Mouse (Mus musculus) gastrocnemius, postnatal 36 days (tissue): ENCODE results near the gene H2-T22. TPM values are rescaled to one million over a fixed set of nuclear protein-coding genes. Genes with fewer than 3 reads are reported as not detected.

Source experiments
- DNase-seq, 2 experiments: peaks; one replicate each; pipeline ENCODE4 v3.0.0; 2022
- intact Hi-C: fragments of 180-260 bp; cut with DNase I; formaldehyde crosslinking; loops from one replicate; pipeline ENCODE4 v1.15.1; 2025
- total RNA-seq, 2 experiments: library from RNA; stranded (reverse); gene quantifications; 2 replicates each; pipeline ENCODE4 v1.2.3; 2021

Gene H2-T22
- total RNA-seq, 2 experiments from 2014 or later = 7.1 to 8.0 TPM

GRCm38 (mm10) chr17:36001121-36001897 lies 41.2 kb downstream of the H2-T22 start:
- intact Hi-C loops = no loop called here
- DNase-seq = no peak

DNA sequence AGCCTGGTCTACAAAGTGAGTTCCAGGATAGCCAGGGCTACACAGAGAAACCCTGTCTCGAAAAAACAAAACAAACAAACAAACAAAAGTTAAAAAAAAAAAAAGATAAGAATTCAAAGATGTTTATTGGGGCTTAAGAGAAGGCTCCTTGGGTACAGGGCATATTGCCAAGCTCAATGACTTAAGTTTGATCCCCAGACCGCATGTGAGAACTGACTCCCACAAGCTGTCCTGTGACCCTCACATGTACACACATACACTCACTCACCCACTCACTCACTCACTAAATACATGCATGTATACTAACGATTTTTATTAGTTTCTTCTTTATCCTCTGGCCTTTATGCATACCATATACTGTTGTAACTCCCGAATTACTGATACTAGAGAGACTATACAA lies 42.2 kb downstream of the H2-T22 start:
- intact Hi-C loops = no loop called here

DNA sequence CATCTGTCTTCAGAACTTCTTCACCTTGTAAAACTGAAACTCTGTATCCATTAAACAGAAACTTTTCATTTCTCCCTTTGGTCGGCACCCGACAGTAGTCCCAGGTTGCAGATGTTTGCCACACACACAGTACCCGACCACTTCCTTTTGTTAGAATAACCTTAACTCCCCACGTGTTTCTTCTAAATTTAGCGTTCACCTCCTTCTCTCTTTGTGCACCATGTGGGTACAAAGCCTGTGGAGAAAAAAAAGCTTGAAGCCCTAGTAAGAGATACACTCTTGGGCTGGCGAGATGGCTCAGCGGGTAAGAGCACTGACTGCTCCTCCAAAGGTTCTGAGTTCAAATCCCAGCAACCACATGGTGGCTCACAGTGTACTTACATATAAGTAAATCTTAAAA lies 43.2 kb downstream of the H2-T22 start:
- intact Hi-C loops = loop anchor here (5.0 kb wide), 1 partner anchor 118 kb away; no protein-coding TSS in a partner anchor
- DNase-seq = no peak

More for the DNA sequence above, 42.2 kb downstream of the H2-T22 start:
- no peak for DNase-seq

DNA sequence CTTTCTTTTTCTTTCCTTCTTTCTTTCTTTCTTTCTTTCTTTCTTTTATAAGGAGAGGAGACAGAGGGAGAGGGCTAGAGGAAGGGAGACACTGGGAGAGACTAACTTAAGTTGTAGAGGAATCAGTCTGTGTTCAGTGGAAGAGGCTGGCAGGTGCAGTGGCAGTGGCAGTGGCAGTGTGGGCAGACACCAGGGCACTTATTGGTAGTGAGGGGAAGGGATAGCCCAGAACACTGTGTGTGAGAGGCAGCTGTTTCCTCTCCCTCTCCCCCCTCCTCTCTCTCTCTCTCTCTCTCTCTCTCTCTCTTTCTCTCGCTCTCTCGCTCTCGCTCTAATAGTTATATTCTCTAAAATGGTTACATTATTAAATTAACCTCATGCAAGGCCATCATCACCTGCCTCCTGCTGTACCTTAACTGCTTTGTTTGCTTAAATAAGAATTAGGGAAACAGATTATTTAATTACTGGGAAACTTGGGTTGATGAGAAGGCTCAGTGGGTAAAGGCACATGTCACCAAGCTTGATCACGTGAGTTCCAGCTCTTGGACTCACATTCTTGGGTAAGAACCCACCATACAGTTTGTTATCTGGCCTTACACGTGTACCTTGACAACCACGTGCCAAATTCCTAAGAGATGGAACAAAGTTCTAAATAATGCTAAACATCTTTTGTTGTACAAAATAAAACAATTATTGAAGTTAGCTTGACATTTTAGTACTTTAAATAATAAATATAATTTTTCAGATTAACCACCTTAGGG lies 43.8 kb downstream of the H2-T22 start:
- intact Hi-C loops = loop anchor here (5.0 kb wide), 1 partner anchor 119 kb away; no protein-coding TSS in a partner anchor
- no peak for DNase-seq

GRCm38 (mm10) chr17:35997713-35998510 lies 44.6 kb downstream of the H2-T22 start:
- DNase-seq = no peak
- intact Hi-C loops = loop anchor here (1.0 to 5.0 kb wide), 2 partner anchors 39 to 119 kb away; no protein-coding TSS in a partner anchor

- intact Hi-C loops = loop anchor here (1.0 to 5.0 kb wide), 2 partner anchors 40 to 120 kb away; no protein-coding TSS in a partner anchor
- peak; percentile 84 to 94 for DNase-seq
Measured at GRCm38 (mm10) chr17:35996949-35997348, 45.6 kb downstream of the H2-T22 start.

- intact Hi-C loops = loop anchor here (5.0 kb wide), 1 partner anchor 122 kb away; no protein-coding TSS in a partner anchor
- no peak for DNase-seq
Measured at GRCm38 (mm10) chr17:35994879-35995240, 47.7 kb downstream of the H2-T22 start.

DNA sequence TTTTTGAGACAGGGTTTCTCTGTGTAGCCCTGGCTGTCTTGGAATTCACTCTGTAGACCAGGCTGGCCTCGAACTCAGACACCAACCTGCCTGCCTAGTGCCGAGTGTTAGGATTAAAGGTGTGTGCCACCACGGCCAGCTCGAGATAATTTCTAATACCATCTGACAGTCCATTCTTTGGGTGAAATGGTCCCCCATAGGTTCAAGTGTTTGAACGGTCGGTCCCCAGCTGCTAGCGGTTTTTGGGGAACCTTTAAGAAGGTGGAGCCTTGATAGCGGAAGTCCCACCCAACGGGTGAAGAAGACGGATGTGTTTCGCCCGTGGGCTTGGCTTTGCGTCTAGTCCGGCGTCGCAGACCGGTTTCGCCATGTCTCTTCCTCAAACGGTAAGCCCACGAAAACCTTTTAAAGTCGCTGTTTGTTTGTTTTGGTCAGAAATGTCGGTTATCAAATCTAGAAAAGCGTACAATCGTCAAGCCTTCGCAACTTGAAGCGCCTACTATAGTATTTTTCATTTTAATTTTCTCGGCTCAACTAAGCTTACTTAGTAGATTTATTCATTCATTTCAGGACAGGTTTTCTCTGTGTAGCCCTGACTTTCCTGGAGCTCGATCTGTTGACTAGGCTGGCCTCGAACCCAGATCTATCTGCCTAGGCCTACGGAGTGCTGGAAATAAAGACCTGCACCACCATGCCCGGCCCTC lies 48.2 kb downstream of the H2-T22 start:
- intact Hi-C loops = no loop called here
- DNase-seq = peak; percentile 63 to 74

- intact Hi-C loops = loop anchor here (2.0 kb wide), 1 partner anchor 55 kb away; no protein-coding TSS in a partner anchor
- DNase-seq = peak; percentile 64 to 68
Measured at GRCm38 (mm10) chr17:35993675-35994074, 48.9 kb downstream of the H2-T22 start.

GRCm38 (mm10) chr17:35991781-35992180 lies 50.8 kb downstream of the H2-T22 start:
- DNase-seq = no peak
- intact Hi-C loops = loop anchor here (2.0 kb wide), 1 partner anchor 53 kb away; no protein-coding TSS in a partner anchor

Other genes starting within 250 kb of the H2-T22 start
- 1 to 10 TPM; 5.3 to 5.4 TPM for gene Ier3, start 221.1 kb downstream of the H2-T22 start, total RNA-seq
- 10 to 100 TPM; 44.0 to 44.1 TPM for gene Flot1, start 219.5 kb downstream of the H2-T22 start, total RNA-seq
- 10 to 100 TPM; 34.7 to 38.6 TPM for gene Tubb5, start 204.4 kb downstream of the H2-T22 start, total RNA-seq
- 1 to 10 TPM; 2.9 to 3.5 TPM for gene Mdc1, start 201.2 kb downstream of the H2-T22 start, total RNA-seq
- 1 to 10 TPM; 1.6 to 2.0 TPM for gene Nrm, start 181.4 kb downstream of the H2-T22 start, total RNA-seq
- 1 to 10 TPM; 5.1 to 5.2 TPM for gene Ppp1r18, start 177.2 kb downstream of the H2-T22 start, total RNA-seq
- 10 to 100 TPM; 10.8 to 14.2 TPM for gene Dhx16, start 162.9 kb downstream of the H2-T22 start, total RNA-seq
- 10 to 100 TPM; 59.6 to 63.8 TPM for gene 2310061I04Rik, start 145.3 kb downstream of the H2-T22 start, total RNA-seq
- 1 to 10 TPM; 3.0 to 3.2 TPM for gene Atat1, start 132.7 kb downstream of the H2-T22 start, total RNA-seq
- 10 to 100 TPM; 53.8 to 55.4 TPM for gene Mrps18b, start 126.4 kb downstream of the H2-T22 start, total RNA-seq
- 10 to 100 TPM; 17.8 to 19.2 TPM for gene Ppp1r10, start 126.3 kb downstream of the H2-T22 start, total RNA-seq
- 10 to 100 TPM; 64.3 to 70.2 TPM for gene Abcf1, start 73.0 kb downstream of the H2-T22 start, total RNA-seq
- gene Gnl1, start 62.9 kb downstream of the H2-T22 start, total RNA-seq = 10 to 100 TPM; 16.6 to 18.7 TPM
- 1 to 10 TPM; 1.7 to 3.4 TPM for gene Prr3, start 62.5 kb downstream of the H2-T22 start, total RNA-seq
- gene H2-T24, start 22.2 kb downstream of the H2-T22 start, total RNA-seq = 1 to 10 TPM in 1 of 2 experiments, under 1 TPM in 1; 0.84 to 2.1 TPM
- gene H2-T23, start 9.9 kb downstream of the H2-T22 start, total RNA-seq = 1 to 10 TPM; 7.7 to 8.3 TPM
- gene Gm6034, start 214 bp upstream of the H2-T22 start, total RNA-seq = not detected
- 1 to 10 TPM; 1.5 to 2.1 TPM for gene Gm11127, start 15.6 kb upstream of the H2-T22 start, total RNA-seq
- not detected for gene Gm19684, start 78.9 kb upstream of the H2-T22 start, total RNA-seq
- gene Gm7030, start 86.7 kb upstream of the H2-T22 start, total RNA-seq = not detected
- gene Gm8909, start 125.8 kb upstream of the H2-T22 start, total RNA-seq = not detected
- gene H2-T3, start 147.5 kb upstream of the H2-T22 start, total RNA-seq = under 1 TPM in 1 of 2 experiments, not detected in 1; 0.59 TPM
- gene Rpp21, start 215.3 kb upstream of the H2-T22 start, total RNA-seq = 10 to 100 TPM; 34.5 to 39.6 TPM
- gene Trim39, start 229.5 kb upstream of the H2-T22 start, total RNA-seq = 1 to 10 TPM; 4.0 to 5.9 TPM
- not detected for gene H2-M10.2, start 243.7 kb upstream of the H2-T22 start, total RNA-seq